Mouse (Mus musculus) C2C12 (cell line): Measurements from ENCODE around the gene Rere. TPM values are rescaled to one million over a fixed set of nuclear protein-coding genes. Genes with fewer than 3 reads are reported as not detected.

ENCODE experiments used
- H3K27me3 ChIP-seq: one replicate; pipeline ENCODE4 v1.6.1; 2011; ENCODE audit not compliant: control insufficient read depth, insufficient read depth, insufficient read length
- H3K36me3 ChIP-seq: one replicate; pipeline ENCODE4 v1.6.1; 2011; ENCODE audit not compliant: control insufficient read depth, insufficient read depth
- H3K4me3 ChIP-seq: one replicate; pipeline ENCODE4 v1.5.1; 2011; ENCODE audit warnings: mild to moderate bottlenecking, control low read depth; ENCODE audit not compliant: poor library complexity, insufficient read depth, severe bottlenecking
- H3K79me2 ChIP-seq: one replicate; pipeline ENCODE4 v1.6.1; 2011; ENCODE audit not compliant: control insufficient read depth, insufficient read depth
- H3K79me3 ChIP-seq: one replicate; pipeline ENCODE4 v1.6.1; 2011; ENCODE audit warnings: low read depth, control low read depth
- H3ac ChIP-seq: one replicate; pipeline ENCODE3; 2011; ENCODE audit warnings: low read depth; ENCODE audit not compliant: control insufficient read depth, insufficient read length
- CEBPB ChIP-seq: IDR thresholded peaks from one replicate; pipeline ENCODE4 v1.6.1; 2011; ENCODE audit warnings: low read depth, mild to moderate bottlenecking, control low read depth, moderate library complexity
- CTCF ChIP-seq: IDR thresholded peaks from one replicate; pipeline ENCODE4 v1.5.1; 2011; ENCODE audit not compliant: control insufficient read depth, insufficient read depth, insufficient read length
- FOSL1 ChIP-seq: IDR thresholded peaks from one replicate; pipeline ENCODE4 v1.8.0; 2011; ENCODE audit warnings: mild to moderate bottlenecking, low read length; ENCODE audit not compliant: poor library complexity, insufficient read depth, severe bottlenecking
- MAX ChIP-seq: IDR thresholded peaks from one replicate; pipeline ENCODE4 v1.6.1; 2011; ENCODE audit warnings: mild to moderate bottlenecking, control low read depth
- MYOD1 ChIP-seq: IDR thresholded peaks from one replicate; pipeline ENCODE4 v1.6.1; 2011; ENCODE audit warnings: low read depth; ENCODE audit not compliant: control insufficient read depth, insufficient read length
- MYOG ChIP-seq: IDR thresholded peaks from one replicate; pipeline ENCODE4 v1.6.1; 2011; ENCODE audit not compliant: control insufficient read depth, insufficient read length; ENCODE audit errors: extremely low read depth
- USF1 ChIP-seq: IDR thresholded peaks from one replicate; pipeline ENCODE4 v1.6.1; 2011; ENCODE audit warnings: low read depth, mild to moderate bottlenecking, control low read depth, moderate library complexity
- polyA plus RNA-seq: library from polyadenylated mRNA; unstranded; fragments of >200 nt; fragmentation: generic; extraction: Trizol; gene quantifications from one replicate; pipeline ENCODE4 v1.2.1, GENCODE M21; 2012; ENCODE audit warnings: missing spikeins

The Rere gene
- polyA plus RNA-seq, 1 experiment = 27.1 TPM

DNA sequence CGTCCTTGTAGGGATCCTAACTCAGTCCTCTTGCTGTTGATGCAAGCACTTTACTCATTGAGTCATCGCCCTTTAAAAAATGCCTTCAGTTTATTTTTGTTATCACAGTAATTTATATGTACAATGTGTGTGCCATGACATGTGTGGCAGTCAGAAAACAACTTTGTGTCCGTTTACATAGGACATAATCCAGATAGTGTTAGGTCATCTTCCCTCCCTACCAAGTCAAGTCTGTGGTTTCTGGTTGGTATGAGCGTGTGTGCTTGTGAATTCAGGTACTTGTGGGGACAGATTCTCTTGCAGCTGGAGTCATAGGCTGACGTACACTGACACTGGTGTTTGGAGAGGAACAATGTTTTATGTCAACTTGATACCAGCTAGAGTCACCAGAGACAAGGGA lies 74.4 kb downstream of the Rere start:
- no peak overlapping the region for H3K4me3 ChIP-seq
- H3ac ChIP-seq = no peak overlapping the region
- TF ChIP-seq MYOD1 (peak; percentile 11), CEBPB (no peak)
- no peaks in the 10 kb centered on the region for H3K36me3 ChIP-seq
- H3K27me3 ChIP-seq = no peaks in the 10 kb centered on the region
- peaks cover 53% of the 10 kb centered on the region for H3K79me3 ChIP-seq
- H3K79me2 ChIP-seq = peaks cover 88% of the 10 kb centered on the region

DNA sequence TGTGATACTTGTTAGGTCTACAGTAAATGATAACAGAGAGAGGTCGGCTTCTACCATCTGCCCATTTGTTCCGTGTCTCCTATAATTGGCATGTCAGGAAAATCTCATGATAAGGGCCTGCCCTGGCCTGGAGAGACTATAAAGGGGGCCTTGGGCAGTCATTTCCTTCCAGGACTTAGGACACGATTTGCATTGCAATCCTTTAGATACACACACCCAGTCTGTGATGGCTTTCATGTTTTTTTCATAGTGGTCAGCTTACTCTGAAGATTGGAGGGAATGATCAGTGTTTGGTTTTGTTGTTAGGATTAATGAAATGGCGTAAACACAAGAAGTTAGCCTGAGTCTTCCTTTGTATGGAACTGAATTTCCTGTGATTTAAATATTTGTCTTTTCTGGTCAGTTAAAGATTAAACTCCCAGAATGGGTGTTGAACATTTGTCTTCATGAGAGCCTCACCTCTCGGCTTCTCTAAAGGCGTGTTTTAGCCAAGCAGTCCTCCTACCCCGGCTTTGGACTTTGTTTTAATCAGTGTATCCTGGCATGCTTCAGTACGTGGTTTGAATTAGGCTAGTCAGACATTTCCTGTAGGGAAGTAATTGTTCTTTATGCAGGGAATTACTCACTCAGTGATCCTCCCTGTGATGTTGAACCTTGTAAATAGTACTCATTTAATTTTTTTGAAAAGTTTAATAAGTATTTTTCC lies 80.7 kb downstream of the Rere start:
- Histone ChIP-seq H3K4me3 (no peak overlapping the region), H3K79me2 (peaks cover 96% of the 10 kb centered on the region), H3ac (no peak overlapping the region), H3K79me3 (peaks cover 44% of the 10 kb centered on the region), H3K27me3 (no peaks in the 10 kb centered on the region), H3K36me3 (no peaks in the 10 kb centered on the region)
- no peak for TF ChIP-seq CEBPB
- no peak for TF ChIP-seq MYOG
- no peak for TF ChIP-seq CTCF
- no peak for TF ChIP-seq MAX
- TF ChIP-seq MYOD1 = no peak

DNA sequence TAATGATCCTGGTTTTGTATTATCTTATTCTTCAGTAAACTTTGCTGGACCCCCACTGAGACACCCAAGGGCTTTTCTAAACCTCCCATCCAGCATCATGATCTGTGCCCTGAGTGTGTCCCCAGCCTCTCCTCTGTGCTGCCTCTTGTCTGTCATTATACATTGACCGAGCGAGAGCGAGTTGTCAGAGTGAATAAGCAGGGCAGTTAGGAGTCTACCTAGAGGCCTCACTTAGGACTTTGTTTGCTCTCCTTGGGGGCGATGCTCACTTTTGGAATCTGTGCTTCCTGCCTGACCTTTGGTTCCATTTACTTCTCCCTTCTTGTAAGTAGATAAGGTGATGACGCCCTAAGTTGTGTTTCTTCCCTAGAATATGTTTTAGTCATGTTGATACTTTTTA lies 81.4 kb downstream of the Rere start:
- H3K27me3 ChIP-seq = no peaks in the 10 kb centered on the region
- no peaks in the 10 kb centered on the region for H3K36me3 ChIP-seq
- TF ChIP-seq CTCF = no peak
- no peak for TF ChIP-seq MYOG
- no peak for TF ChIP-seq MYOD1
- no peak for TF ChIP-seq CEBPB
- TF ChIP-seq USF1 = no peak
- no peak for TF ChIP-seq MAX
- no peak for TF ChIP-seq FOSL1
- H3K4me3 ChIP-seq = no peak overlapping the region
- peaks cover 95% of the 10 kb centered on the region for H3K79me2 ChIP-seq
- no peak overlapping the region for H3ac ChIP-seq
- peaks cover 45% of the 10 kb centered on the region for H3K79me3 ChIP-seq

DNA sequence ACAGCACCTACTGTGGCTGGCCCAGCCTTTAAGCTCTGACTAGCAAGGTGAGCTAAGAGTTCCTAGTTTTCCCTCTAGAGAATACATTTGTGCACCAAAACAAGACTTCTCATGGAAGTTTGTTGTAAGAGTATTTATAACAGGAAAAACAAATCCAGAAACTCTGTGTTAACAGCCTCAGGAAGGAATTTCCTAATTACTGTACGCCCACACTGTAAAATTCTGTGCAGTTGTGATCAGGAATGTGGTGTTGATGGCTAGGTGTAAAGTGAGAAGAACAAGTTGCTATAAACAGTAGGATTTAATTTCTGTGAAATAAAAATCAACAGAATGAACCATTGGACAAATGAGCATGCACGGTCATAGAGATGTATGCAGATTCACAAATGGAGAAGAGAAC lies 83.3 kb downstream of the Rere start:
- no peak overlapping the region for H3K4me3 ChIP-seq
- TF ChIP-seq CEBPB = no peak
- no peak for TF ChIP-seq CTCF
- no peak for TF ChIP-seq MYOG
- TF ChIP-seq USF1 = no peak
- no peaks in the 10 kb centered on the region for H3K36me3 ChIP-seq
- no peaks in the 10 kb centered on the region for H3K27me3 ChIP-seq
- H3K79me2 ChIP-seq = peaks cover 94% of the 10 kb centered on the region
- peaks cover 42% of the 10 kb centered on the region for H3K79me3 ChIP-seq
- no peak overlapping the region for H3ac ChIP-seq

DNA sequence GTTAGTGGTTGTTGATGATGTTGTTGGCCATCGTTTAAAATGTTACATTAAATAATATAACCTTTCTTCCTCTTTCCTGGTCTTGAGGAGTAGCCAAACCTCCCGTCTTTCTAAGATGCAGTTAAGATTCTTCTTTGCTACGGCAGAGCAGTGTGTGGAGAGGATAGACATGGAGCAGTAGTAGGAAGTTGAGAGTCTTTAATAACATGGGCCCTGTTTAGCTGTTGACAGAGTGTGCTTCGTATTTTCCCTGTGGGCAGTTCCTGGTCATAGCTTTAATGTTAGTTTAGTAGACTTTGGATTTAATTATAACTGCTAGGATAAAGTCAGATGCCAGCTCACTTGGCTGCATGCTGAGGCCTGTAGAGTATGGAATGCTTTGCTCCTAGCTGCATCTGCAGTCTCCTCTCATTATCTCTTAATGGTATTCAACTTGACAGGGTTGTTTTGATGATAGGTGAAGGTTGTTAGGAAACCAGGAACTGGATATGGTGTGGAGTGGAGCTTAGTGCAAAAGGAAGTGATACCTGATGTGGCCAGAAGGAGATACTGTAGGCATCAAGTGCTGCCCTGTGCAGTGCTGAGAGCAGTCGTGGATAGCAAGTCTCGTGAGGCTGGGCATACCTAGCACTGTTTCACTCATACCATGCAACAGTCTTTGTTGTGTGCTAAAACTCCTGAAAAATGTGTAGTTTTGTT lies 85.2 kb downstream of the Rere start:
- no peak overlapping the region for H3ac ChIP-seq
- TF ChIP-seq CEBPB = no peak
- no peak for TF ChIP-seq USF1
- H3K36me3 ChIP-seq = no peaks in the 10 kb centered on the region
- no peak overlapping the region for H3K4me3 ChIP-seq
- peaks cover 50% of the 10 kb centered on the region for H3K79me3 ChIP-seq
- no peaks in the 10 kb centered on the region for H3K27me3 ChIP-seq
- peaks cover 94% of the 10 kb centered on the region for H3K79me2 ChIP-seq

DNA sequence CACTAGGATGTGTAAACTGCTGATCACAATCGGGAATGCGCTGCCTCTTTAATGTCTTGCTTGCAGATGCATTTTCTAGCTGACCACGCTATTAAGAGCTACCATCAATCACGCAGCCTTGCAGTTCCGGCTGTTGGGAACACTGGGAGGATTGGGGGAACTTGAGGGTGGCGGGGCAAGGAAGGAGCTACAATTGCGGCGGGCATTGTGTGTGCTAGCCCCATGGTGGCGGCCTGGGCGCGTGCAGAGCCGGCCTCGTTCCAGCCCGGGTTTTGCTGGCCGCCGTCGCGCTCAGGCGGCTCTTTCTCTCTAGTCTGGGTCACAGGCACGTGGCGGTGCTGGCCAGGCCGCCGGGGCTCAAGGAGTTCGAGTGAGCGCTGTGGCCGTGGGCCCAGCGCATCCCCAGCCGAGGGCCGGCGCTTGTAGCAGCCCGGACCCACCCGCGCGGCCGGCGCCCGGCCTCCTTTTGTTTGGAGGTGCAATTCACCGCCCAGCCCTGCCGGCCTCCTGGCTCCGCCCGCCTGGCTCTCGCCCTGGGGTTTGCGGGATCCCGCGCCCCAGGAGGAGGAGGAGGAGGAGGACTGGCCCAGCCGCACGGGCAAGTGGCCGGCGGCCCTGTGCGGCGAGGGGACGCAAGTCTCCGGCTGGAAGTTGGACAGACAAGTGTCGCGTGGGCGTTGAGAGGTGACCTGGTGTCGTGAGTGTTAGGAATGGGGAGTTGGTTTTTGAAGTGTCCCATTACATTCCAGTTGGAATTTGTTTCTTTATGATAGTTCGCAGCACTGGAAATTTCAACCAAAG lies 90.3 kb downstream of the Rere start:
- H3K36me3 ChIP-seq = no peaks in the 10 kb centered on the region
- TF ChIP-seq MAX (peak; percentile 75), FOSL1 (no peak)
- H3K79me3 ChIP-seq = peaks cover 62% of the 10 kb centered on the region
- no peaks in the 10 kb centered on the region for H3K27me3 ChIP-seq
- peak overlapping the region; percentile 83 for H3ac ChIP-seq
- H3K4me3 ChIP-seq = peak overlapping the region; percentile 36
- H3K79me2 ChIP-seq = peaks cover 99% of the 10 kb centered on the region
